Mouse (Mus musculus) lung, postnatal 0 days (tissue): ENCODE results near the gene Nrg3.

ENCODE experiments used
- CTCF ChIP-seq: IDR thresholded peaks from 2 replicates; pipeline ENCODE4 v1.5.1; 2016; ENCODE audit warnings: antibody characterized with exemption, mild to moderate bottlenecking
- EP300 ChIP-seq: IDR thresholded peaks from 2 replicates; pipeline ENCODE4 v1.6.1; 2016; ENCODE audit warnings: antibody characterized with exemption, mild to moderate bottlenecking, control low read depth

- TF ChIP-seq CTCF (no peak), EP300 (no peak)
Observed at GRCm38 (mm10) chr14:38597735-38598134, 875.2 kb downstream of the Nrg3 start.
